Mouse (Mus musculus): ENCODE results near the gene Abcd4. TPM values are rescaled to one million over a fixed set of nuclear protein-coding genes. Genes with fewer than 3 reads are reported as not detected.

Gene Abcd4
- 10 to 100 TPM; 15.6 to 15.7 TPM for total RNA-seq (2021)
- long read RNA-seq, experiment 1, transcript Abcd4-201 (19 exons, 2,309 nt) = major isoform, 7 of 22 reads
- long read RNA-seq, experiment 1, partial matches to known transcripts = 3 of 22 reads
- long read RNA-seq, experiment 1, other reads (novel, unspliced or antisense) = 12 of 22 reads
- long read RNA-seq, experiment 2, transcript Abcd4-201 (19 exons, 2,309 nt) = major isoform, 9 of 17 reads
- long read RNA-seq, experiment 2, partial matches to known transcripts = 3 of 17 reads
- long read RNA-seq, experiment 2, other reads (novel, unspliced or antisense) = 5 of 17 reads

DNA sequence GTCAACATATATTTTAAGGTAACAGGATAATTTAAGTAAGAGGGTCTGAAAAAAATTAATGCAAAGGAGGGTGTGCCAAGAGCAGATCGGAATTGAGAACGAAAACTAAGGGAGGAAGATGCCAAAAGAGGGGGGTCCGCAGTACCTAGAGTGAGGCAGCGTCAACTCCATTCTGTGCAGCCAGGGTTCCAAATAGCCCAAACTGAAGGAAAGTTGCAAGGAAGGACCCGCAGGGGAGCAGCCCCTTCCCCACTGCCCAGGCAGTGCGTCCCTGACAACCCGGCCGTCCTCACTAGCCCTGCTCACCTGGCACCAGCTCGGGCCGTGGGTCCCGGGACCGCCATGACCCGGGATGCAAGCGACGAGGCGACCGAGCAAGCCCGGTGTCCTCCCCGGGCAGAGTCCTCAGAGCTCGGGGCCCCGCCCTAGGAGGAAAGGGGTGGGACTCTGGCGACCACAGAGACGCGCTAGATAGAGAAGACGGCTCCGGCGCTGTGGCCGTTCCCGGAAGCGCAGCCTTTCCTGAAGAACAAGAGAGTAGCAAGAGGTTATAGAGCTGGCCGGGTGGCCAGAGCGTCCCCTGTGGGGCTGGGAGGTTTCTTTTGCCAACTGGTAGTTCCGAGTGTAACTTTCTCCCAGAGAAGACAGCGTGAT is at the start of gene Abcd4:
Abcd4 (minus strand) TSS at position 437 of the 654 bp plus-strand sequence.
- DNase-seq (ENCODE audit: low spot score in 2 of 2) = peak; percentile 86 to 94

GRCm38 (mm10) chr12:84653912-84654311 is 36.7 kb upstream of the Abcd4 start:
- peak; percentile 64 to 68 for DNase-seq (ENCODE audit: low spot score in 2 of 2)

- DNase-seq (ENCODE audit: low spot score in 2 of 2) = no peak
These were observed 33.0 kb upstream of the Abcd4 start for GRCm38 (mm10) chr12:84650234-84650633.

GRCm38 (mm10) chr12:84640654-84641053 is 23.4 kb upstream of the Abcd4 start, which contains the start of gene Vrtn:
TSS of gene Vrtn (plus strand) at chr12:84641019.
- no peak for DNase-seq (ENCODE audit: low spot score in 2 of 2)

GRCm38 (mm10) chr12:84640253-84640652 is 23.0 kb upstream of the Abcd4 start:
- DNase-seq (ENCODE audit: low spot score in 2 of 2) = no peak

GRCm38 (mm10) chr12:84631867-84632266 is 14.7 kb upstream of the Abcd4 start:
- no peak for DNase-seq (ENCODE audit: low spot score in 2 of 2)

- no peak for DNase-seq (ENCODE audit: low spot score in 2 of 2)
These were observed 7.9 kb upstream of the Abcd4 start for GRCm38 (mm10) chr12:84625116-84625515.

DNA sequence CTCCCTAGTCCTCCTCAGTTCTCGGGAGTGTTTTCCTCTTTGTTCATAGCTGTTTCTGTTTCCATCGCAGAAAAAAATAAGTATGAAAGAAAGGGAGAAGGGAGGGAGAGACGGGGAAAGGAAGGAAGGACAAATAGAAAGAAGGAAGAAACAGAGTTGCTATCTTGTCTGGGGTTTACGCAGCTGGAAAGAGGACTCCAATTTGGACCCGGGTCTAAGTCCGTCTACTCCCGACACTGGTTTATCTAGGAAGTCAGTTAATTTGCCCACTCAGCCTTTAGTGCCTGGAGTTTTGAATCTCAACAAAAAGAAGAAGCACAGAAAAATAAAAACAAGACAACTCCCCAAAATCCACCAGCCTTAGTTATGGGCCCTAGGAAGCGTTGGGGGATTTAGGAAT is 7.4 kb upstream of the Abcd4 start:
- no peak for DNase-seq (ENCODE audit: low spot score in 2 of 2)

- peak in 1 of 2 experiments; percentile 21 for DNase-seq (ENCODE audit: low spot score in 2 of 2)
These were observed 3.8 kb upstream of the Abcd4 start for GRCm38 (mm10) chr12:84620975-84621374.

- no peak for DNase-seq (ENCODE audit: low spot score in 2 of 2)
These were observed 450 bp upstream of the Abcd4 start for GRCm38 (mm10) chr12:84617663-84618062.

GRCm38 (mm10) chr12:84614524-84614923 is 2.7 kb downstream of the Abcd4 start:
- DNase-seq (ENCODE audit: low spot score in 2 of 2) = no peak

GRCm38 (mm10) chr12:84614001-84614400 is 3.2 kb downstream of the Abcd4 start:
- no peak for DNase-seq (ENCODE audit: low spot score in 2 of 2)

GRCm38 (mm10) chr12:84612518-84612917 is 4.7 kb downstream of the Abcd4 start:
- no peak for DNase-seq (ENCODE audit: low spot score in 2 of 2)

- no peak for DNase-seq (ENCODE audit: low spot score in 2 of 2)
These were observed 5.5 kb downstream of the Abcd4 start for GRCm38 (mm10) chr12:84611718-84612117.

GRCm38 (mm10) chr12:84605860-84606259 is 11.4 kb downstream of the Abcd4 start:
- DNase-seq (ENCODE audit: low spot score in 2 of 2) = no peak

GRCm38 (mm10) chr12:84604001-84604400 is 13.2 kb downstream of the Abcd4 start:
- no peak for DNase-seq (ENCODE audit: low spot score in 2 of 2)

DNA sequence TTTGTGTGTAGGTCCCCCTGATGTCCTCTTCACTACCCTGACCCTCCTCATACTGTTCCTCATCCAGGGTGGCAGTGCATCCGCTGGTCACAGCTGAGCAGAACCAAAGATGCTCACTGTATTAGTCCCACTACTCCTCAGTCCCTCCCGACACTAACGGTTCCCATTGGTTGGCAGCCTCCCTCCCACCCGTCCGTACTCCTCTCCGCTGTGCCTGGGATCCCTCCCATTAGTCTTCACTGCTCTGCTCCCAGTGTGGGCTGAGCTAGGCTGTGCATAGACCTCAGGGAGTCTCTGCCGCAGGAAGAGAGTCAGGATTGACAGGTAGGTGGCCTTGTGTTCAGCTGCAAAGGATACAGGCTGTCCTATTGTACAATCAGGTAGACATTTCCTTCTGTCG is 18.9 kb downstream of the Abcd4 start:
- DNase-seq (ENCODE audit: low spot score in 2 of 2) = no peak

GRCm38 (mm10) chr12:84589825-84590761 is 27.1 kb downstream of the Abcd4 start:
- DNase-seq (ENCODE audit: low spot score in 2 of 2) = peak; percentile 96 to 97

GRCm38 (mm10) chr12:84581285-84581684 is 35.9 kb downstream of the Abcd4 start:
- DNase-seq (ENCODE audit: low spot score in 2 of 2) = no peak

DNA sequence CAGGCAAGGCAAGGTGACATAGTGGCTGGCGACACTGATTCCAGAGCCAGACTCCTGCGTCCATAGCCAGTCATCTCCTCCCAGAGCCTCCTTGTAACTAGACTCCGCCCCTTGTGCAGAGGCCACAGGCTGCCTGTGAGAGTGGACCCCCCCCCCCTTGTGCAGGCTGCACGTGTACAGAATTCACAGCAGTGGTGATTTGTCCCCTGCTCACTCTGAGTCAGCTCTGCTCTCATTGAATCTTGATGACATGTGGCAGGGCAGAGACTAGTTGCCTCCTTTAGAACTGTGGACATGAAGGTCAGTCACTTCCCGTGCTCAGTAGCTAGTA is 38.8 kb downstream of the Abcd4 start:
- no peak for DNase-seq (ENCODE audit: low spot score in 2 of 2)

DNA sequence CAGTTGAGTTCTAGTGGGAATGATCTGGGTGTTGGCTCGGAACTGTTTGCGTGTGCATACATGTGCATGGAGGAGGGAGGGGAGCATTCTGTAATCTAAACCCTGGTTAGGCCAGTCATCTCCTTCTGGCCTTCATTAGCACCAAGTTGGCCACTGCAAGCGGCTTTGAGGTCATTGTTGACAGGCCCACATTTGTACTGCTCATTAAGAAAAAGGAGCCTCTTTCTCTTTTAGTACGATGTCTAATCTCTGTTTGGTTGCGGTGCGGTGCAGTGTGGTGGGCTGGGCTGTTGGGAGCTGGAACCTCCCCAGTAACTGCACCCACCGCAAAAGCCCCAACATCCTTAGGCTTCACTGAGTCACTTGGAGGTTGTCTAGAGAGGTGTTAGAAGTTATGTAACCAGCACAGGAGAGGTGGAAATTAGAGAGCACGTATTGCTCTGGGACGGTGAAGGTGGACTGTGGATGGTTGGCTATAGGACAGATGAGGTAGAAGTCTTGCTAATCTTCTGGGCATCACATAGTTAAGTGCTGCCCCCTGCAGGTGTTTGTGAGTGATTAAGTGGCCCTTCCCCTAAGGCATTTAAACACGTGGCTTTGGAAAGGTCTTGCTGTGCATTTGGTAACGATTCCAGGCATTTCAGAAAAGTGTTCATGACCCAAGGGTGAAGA is 39.3 kb downstream of the Abcd4 start:
- no peak for DNase-seq (ENCODE audit: low spot score in 2 of 2)

All from layer of hippocampus, postnatal 14 days (tissue).